In the genomic region with DNA sequence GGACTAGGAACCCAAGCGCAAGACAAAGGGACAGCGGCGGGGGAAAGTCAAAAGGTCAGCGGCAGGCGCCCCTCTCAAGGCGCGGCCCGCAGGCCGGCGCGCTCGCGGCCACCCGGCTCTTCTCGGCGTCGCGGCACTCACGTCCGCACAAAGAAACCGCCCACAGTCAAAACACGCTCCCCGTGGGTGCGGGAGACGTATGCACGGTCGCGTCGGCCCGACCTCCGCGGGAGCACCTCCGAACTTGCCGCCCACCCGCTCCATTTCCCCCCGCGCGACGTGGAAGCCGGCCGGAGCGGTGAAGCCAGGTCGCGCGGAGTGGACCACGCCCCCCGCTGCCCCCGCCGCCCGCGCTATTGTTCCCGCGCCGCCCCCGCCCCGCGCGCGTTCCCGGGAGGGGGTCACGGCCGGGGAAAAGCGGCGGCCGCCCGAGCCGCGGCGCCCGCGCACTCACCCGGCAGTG, we compare ENCODE assay signal across 8 mouse cellular contexts. TPM values are rescaled to one million over a fixed set of nuclear protein-coding genes. Genes with fewer than 3 reads are reported as not detected.
DNase-seq lines count a peak whose midpoint lies in the region; ATAC-seq and TF ChIP-seq lines count a peak whose summit lies in the region.

No protein-coding gene starts in this region.

- peaks cover 36% of the 10 kb centered on the region for H3K79me3 ChIP-seq in C2C12 (ENCODE audit: low read depth)

- H3K4me1 ChIP-seq in kidney, embryonic 14.5 days (ENCODE audit: control insufficient read depth, insufficient read depth, low read length), result 0 out of 2 replicates have a peak, but pooled peaks cover 3% of the 10 kb centered on the region
- peaks cover 6% of the 10 kb centered on the region for H3K4me1 ChIP-seq in brown adipose tissue, adult 24 weeks (ENCODE audit: control insufficient read depth, insufficient read depth, insufficient read length, low read length)
- peaks cover 30% of the 10 kb centered on the region for H3K4me1 ChIP-seq in megakaryocyte, embryonic 14.5 days

- H3K36me3 ChIP-seq in kidney, embryonic 14.5 days (ENCODE audit: control insufficient read depth, insufficient read depth, low read length), result no peaks in the 10 kb centered on the region
- H3K36me3 ChIP-seq in C2C12 (ENCODE audit: control insufficient read depth, insufficient read depth), result no peaks in the 10 kb centered on the region
- H3K36me3 ChIP-seq in megakaryocyte, embryonic 14.5 days (replicated peaks; ENCODE audit: low read length), result no peaks in the 10 kb centered on the region

- no peaks in the 10 kb centered on the region for H3K27me3 ChIP-seq in kidney, embryonic 14.5 days (ENCODE audit: control insufficient read depth, insufficient read depth, low read length)
- peaks cover 18% of the 10 kb centered on the region for H3K27me3 ChIP-seq in C2C12 (ENCODE audit: control insufficient read depth, insufficient read depth, insufficient read length)
- peaks cover 14% of the 10 kb centered on the region for H3K27me3 ChIP-seq in megakaryocyte, embryonic 14.5 days (replicated peaks)

- H3K9ac ChIP-seq in kidney, embryonic 14.5 days (ENCODE audit: low read depth, low read length), result peak overlapping the region; percentile 87

- no peaks in the 10 kb centered on the region for H3K9me3 ChIP-seq in kidney, embryonic 14.5 days (ENCODE audit: control insufficient read depth, low read length)
- no peaks in the 10 kb centered on the region for H3K9me3 ChIP-seq in megakaryocyte, embryonic 14.5 days

- DNase-seq in kidney, postnatal 36 days, result no peak
- no peak for DNase-seq in retina, embryonic 14.5 days (ENCODE audit: low spot score)
- no peak for DNase-seq in adrenal gland, postnatal 10 days

- H3K79me2 ChIP-seq in C2C12 (ENCODE audit: control insufficient read depth, insufficient read depth), result peaks cover 52% of the 10 kb centered on the region

- no peak for TF ChIP-seq CTCF in C2C12 (IDR thresholded peaks at IDR 0.05; ENCODE audit: control insufficient read depth, insufficient read depth, insufficient read length)

- ATAC-seq in kidney, embryonic 14.5 days (ENCODE audit: low FRiP score, low TSS enrichment), result no peak; the same call in 1 of the 2 replicates
- ATAC-seq in granulocyte monocyte progenitor cell, adult 5-6 weeks (replicated peaks; ENCODE audit: poor library complexity, severe bottlenecking), result peak; percentile 10

- peak overlapping the region; percentile 98 for H3ac ChIP-seq in C2C12 (ENCODE audit: control insufficient read depth, insufficient read length, low read depth)

- peak overlapping the region; percentile 86 for H3K4me3 ChIP-seq in kidney, embryonic 14.5 days (ENCODE audit: low read length)
- peak overlapping the region; percentile 69 for H3K4me3 ChIP-seq in C2C12 (ENCODE audit: insufficient read depth, poor library complexity, severe bottlenecking)
- peak overlapping the region; percentile 95 for H3K4me3 ChIP-seq in brown adipose tissue, adult 24 weeks (ENCODE audit: insufficient read depth, low read depth, low read length)
- H3K4me3 ChIP-seq in megakaryocyte, embryonic 14.5 days (replicated peaks), result peak overlapping the region; percentile 95

- under 1% methylated on average over 57 of the region's 72 CpGs for WGBS in kidney, embryonic 14.5 days

- H3K27ac ChIP-seq in kidney, embryonic 14.5 days (ENCODE audit: low read depth, low read length), result peak overlapping the region; percentile 86
- H3K27ac ChIP-seq in brown adipose tissue, adult 24 weeks (replicated peaks; ENCODE audit: low read depth, low read length), result peak overlapping the region; percentile 23; the same call in 1 of the 2 replicates

- peak overlapping the region; percentile 59 for H3K4me2 ChIP-seq in kidney, embryonic 14.5 days (replicated peaks; ENCODE audit: low read depth, low read length)

TF ChIP-seq in C2C12, 6 proteins besides CTCF, POLR2A, EP300 and RAD21:
- no peak for TF ChIP-seq MAX (IDR thresholded peaks at IDR 0.05)
- TF ChIP-seq MYOG (IDR thresholded peaks at IDR 0.05; ENCODE audit: control insufficient read depth, extremely low read depth, insufficient read length), result no peak
- no peak for TF ChIP-seq FOSL1 (IDR thresholded peaks at IDR 0.05; ENCODE audit: insufficient read depth, low read length, poor library complexity, severe bottlenecking)
- no peak for TF ChIP-seq MYOD1 (IDR thresholded peaks at IDR 0.05; ENCODE audit: control insufficient read depth, insufficient read length, low read depth)
- no peak for TF ChIP-seq USF1 (IDR thresholded peaks at IDR 0.05; ENCODE audit: low read depth)
- TF ChIP-seq CEBPB (IDR thresholded peaks at IDR 0.05; ENCODE audit: low read depth), result no peak

RNA-seq across cellular contexts. Expression of a gene that starts 0.4 kb away (rescaled TPM):
- 23.1 and 24.5 TPM in 2 replicates for polyA plus RNA-seq in kidney, embryonic 14.5 days (2014; fragmentation: Nextera tagmentation; extraction: Ambion mirVana)
- polyA plus RNA-seq in C2C12 (2012; fragmentation: generic; extraction: Trizol), result 8.7 TPM
- 11.9 and 12.7 TPM in 2 replicates for polyA plus RNA-seq in brown adipose tissue, adult 24 weeks (2012; ENCODE audit: insufficient read depth, insufficient read length, missing spikeins)
- 32.2 and 38.8 TPM in 2 replicates for total RNA-seq in granulocyte monocyte progenitor cell, adult 5-6 weeks (2014; fragmentation: Nextera tagmentation)
- 50.2 and 53.8 TPM in 2 replicates for total RNA-seq in granulocyte monocyte progenitor cell, adult 5-6 weeks (2017)
- 0.76 TPM in 1 of 2 replicates, not detected in the other for polyA plus RNA-seq in megakaryocyte, embryonic 14.5 days (2012; ENCODE audit: insufficient read depth, low replicate concordance)
- 10 to 100 TPM; 25.2 to 30.4 TPM for total RNA-seq in adrenal gland, postnatal 10 days (2021)

RNA-seq across cellular contexts. Expression of a gene that starts 24.9 kb away (rescaled TPM):
- not detected in 2 replicates for polyA plus RNA-seq in kidney, embryonic 14.5 days (2014; fragmentation: Nextera tagmentation; extraction: Ambion mirVana)
- polyA plus RNA-seq in C2C12 (2012; fragmentation: generic; extraction: Trizol), result not detected
- polyA plus RNA-seq in brown adipose tissue, adult 24 weeks (2012; ENCODE audit: insufficient read depth, insufficient read length, missing spikeins), result not detected in 2 replicates
- not detected in 2 replicates for total RNA-seq in granulocyte monocyte progenitor cell, adult 5-6 weeks (2014; fragmentation: Nextera tagmentation)
- total RNA-seq in granulocyte monocyte progenitor cell, adult 5-6 weeks (2017), result not detected in 2 replicates
- polyA plus RNA-seq in megakaryocyte, embryonic 14.5 days (2012; ENCODE audit: insufficient read depth, low replicate concordance), result not detected in 2 replicates
- not detected for total RNA-seq in adrenal gland, postnatal 10 days (2021)
